Mouse (Mus musculus): ENCODE measurements at regions not wholly inside any gene's neighbourhood (a gene's known extent, or its start where the extent isn't known, plus 50 kb on each side); places are given as distances from the start of the nearest gene placed in this dataset.
"Not testable (repeated sequence)": the region's sequence is repeated elsewhere in the genome, so short reads cannot be mapped to it uniquely, and the experiment has no call there.

DNA sequence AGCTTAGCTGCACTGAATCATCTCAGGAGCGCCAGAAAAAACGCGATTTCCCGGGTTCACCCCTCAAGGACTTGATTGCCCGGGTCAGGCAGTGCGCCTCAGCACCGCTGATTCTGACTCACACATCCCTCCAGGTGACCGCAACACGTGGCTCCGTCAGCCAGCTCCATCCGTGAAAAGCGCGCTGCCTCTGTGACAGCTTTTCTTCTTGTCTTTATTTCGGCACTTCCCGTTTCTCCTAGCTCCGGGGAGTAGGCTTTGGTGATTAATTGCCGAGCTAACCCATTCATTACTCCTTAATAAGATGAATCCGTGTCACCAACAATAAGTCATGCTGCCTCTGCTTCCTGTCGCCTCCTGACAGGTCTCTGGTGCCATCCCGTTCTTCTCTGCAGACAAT is 108.6 kb downstream of the Katnal1 start:
- DNase-seq (ENCODE audit: low read depth, low spot score) = no peak

DNA sequence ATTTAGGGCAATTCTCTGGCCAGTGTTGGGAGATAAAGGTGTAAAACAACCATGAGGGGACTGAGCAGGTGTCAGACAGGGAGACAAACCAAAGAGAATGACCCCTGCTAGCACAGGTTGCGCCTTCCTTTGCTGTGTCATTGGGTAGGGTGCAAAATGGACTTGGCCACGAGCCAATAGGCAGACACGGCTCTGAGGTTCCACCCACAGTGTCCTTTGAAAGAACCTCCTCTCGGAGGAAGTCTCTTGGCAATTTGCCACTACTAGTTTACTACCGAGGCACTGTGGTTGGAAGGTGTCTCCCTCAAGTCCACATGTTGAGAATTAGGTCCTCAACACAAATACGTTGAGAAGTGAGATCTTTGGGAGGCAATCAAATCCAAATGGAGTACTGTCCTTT is 109.7 kb downstream of the Katnal1 start:
- no peak for DNase-seq (ENCODE audit: low read depth, low spot score)

DNA sequence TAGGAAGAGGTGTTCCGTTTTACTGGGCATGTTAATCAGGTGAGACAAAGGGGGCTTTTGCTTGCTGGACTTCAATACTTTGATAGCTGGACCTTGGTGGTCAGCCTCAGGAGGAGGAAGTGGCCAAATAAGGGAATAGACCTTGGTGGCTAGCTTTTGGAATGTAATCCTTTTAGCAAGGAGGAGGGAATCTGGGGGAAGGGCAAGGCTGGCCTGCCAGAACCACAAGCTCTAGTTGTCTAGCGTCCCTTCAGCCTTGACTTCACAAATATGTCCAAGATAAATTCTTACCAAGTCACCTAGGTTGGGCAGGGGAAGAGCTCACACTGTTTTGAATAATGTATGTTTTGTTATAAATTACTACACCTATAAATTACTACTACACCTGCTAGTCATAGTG is 110.4 kb downstream of the Katnal1 start:
- DNase-seq (ENCODE audit: low read depth, low spot score) = no peak

DNA sequence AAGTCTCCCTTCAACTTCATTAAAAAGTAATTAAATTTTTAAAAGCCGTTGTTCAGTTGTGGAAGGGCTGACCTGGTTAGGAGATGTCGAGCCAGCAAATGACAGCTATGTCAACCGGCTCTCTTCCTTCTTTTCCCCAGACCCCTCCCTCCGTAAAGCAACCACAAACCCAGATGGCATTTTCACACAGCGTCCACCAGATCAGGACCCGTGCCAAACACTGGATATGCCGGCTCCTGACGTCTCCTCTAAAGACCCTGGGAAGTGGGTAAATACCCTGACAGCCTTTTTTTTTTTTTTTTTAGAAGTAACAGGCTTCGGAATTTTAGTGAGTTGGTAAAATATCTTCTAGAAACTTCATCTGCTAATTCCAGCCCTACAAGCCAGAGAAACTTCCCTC is 116.3 kb downstream of the Katnal1 start:
- DNase-seq (ENCODE audit: low read depth, low spot score) = no peak

DNA sequence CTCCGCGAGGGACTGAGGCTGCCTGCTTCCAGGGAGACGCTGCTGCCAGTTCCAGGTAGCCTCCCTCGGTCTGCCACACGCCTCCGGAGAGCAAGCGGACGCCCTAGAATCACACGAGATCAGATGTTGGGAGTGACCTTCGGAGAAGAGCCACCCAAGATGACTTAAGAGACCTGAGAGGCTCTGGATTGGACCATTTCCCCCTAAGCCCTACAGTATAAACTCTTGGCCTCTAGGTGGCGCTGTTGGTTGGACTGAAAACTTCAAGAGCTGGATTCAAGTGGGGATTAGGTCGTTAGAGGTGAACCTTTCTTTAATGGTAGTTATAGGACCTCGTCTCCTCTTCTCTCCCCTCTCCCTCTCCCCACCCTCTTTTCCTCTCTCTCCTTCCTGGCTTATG is 117.1 kb downstream of the Katnal1 start:
- peak; percentile 66 for DNase-seq (ENCODE audit: low read depth, low spot score)

DNA sequence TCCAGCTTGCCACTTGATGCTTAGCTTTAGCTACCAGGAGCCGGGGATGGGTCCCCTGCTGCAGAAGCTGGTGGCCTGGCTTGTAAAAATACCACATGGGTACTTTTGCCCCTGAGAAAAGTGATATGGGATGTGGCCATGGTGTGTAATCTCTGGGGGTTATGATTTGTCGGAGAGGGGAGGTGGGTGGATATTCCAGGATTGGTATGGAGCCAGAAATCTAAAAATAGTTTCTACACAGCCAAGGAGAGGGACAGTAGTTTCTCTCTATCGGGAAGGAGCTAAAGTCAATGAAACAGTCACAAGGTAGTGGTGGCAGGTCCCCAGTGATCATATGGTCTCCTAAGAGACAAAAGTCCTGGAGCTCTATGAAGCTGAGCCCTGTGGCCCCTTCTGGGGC is 119.6 kb downstream of the Katnal1 start:
- DNase-seq (ENCODE audit: low read depth, low spot score) = no peak

DNA sequence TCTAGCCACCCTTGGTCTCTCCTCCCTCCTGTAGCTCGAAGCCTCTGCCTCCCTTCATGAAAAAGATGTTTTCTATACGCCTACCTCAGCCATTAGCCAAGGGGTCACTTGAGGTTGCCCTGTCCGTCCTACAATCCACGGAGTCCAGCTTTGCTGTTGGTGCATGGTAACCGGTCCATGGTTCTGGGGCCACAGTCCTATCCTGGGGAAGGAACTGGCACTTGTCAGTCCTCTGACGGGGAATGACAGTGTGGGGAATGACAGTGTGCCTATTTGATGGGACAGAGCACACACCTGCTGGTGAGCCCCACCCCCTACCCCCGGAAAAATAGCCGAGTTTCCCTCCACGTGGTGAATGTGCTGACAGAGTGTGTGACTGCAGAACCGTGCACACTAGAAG is 120.1 kb downstream of the Katnal1 start:
- DNase-seq (ENCODE audit: low read depth, low spot score) = no peak

DNA sequence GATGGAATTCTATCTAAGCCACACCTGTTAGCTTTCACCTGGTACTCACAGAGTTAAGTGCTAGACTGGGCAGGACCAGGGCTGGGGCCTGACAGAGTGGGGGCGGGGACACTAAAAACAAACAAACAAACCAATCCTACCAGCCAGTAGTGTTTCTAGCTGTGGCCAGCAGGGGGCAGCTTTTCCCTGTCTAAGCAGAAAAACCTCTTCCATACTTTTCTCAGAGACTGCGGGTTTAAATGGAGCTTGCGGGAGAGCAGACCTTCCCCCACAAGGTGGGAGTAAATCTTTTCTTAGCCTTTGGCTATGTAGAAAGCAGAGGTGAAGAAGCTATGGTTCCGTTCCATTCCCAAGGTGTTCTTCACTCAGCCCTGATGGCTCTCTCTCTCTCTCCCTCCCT is 120.7 kb downstream of the Katnal1 start:
- no peak for DNase-seq (ENCODE audit: low read depth, low spot score)

DNA sequence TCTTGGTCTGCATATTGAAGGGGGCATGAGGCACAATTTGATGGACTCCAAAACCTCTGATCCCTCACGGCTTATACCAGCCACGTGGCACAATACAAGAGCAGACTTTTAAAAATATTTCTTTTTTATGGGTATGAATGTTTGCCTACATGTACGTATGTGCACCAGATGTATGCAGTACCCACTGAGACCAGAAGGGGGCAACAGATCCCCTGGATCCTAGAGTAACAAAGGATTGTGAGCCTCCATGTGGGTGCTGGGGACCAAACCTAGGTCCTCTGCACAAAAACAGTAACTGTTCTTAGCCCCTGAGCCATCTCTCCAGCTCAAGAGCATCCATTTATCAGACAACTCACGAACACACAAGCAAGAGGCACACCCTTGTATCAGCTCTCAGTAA is 121.5 kb downstream of the Katnal1 start:
- DNase-seq (ENCODE audit: low read depth, low spot score) = no peak

DNA sequence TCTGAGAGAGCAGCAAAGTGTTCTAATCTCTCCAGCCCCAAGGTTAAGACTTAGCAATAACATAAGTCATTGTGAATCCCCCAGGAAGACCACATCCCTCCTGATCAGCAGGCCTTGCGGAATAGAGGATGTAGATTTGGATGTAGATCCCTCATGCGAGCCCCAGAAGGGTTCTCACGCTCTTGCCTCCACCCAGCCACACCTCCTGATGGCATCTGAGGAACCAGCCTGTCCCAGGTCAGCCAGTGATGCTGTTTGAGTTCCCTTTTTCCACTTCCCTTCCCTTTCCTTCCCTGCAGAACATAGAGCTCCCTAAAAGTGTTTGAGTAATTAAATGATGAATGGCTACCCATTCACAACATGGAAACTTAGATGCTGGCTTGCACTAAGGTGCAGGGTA is 124.1 kb downstream of the Katnal1 start:
- DNase-seq (ENCODE audit: low read depth, low spot score) = no peak

DNA sequence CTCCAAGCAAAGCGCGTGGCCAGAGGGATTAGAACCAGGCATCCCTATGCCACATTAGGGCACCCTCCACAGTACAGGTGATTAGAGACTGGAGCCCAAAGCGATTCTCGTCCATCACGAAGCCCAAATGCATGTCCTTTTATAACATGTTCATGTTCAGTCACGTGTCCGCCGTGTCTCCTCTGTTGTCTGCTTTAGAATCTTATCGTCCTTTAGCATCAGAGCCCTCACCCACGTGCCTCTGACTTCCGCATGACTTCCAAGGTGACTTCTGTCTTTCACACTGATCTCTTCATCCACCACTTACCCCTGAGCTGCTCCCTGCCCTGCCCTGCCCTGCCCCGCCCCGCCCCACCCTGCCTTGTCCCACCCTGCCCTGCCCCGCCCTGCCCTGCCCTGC is 125.3 kb downstream of the Katnal1 start:
- no peak for DNase-seq (ENCODE audit: low read depth, low spot score)

DNA sequence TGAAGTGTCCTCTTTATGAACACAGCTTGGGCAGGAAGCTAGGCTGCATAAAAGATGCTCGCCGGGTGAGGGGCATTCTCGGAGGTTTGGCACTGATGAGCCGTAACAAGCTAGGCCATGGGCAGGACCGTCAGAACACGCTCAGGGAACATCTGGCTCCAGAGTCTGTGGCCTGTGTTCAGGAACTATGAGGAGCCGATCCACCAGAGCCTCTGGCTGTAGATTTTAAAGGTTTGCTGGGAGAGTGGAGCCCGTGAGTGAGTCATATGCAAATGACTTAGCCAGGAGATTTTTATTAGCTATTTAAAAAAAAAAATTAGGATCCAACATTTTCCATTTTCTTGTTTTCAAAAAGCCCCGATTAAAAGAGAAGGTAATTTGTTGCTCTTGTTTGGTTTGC is 126.4 kb downstream of the Katnal1 start:
- DNase-seq (ENCODE audit: low read depth, low spot score) = no peak

DNA sequence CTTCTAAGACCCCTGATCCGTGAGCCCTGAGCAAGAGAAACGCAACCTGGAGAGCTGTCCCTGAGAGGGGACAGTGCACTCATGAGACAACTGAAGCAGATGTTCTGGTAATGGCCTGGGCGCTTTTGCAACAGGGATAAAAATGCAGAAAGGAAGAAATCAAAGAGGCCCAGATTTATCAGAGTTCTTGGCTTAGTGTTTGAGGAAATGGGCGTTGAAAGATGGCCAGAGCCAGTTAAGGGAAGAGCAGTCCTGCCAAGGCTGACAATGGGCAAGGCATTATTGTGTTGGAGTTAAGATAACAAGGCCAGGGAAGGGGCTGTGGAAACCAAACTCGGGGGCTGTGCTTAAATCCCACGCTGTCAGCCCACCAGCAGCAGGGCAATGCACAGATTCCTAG is 130.6 kb downstream of the Katnal1 start:
- DNase-seq (ENCODE audit: low read depth, low spot score) = no peak

DNA sequence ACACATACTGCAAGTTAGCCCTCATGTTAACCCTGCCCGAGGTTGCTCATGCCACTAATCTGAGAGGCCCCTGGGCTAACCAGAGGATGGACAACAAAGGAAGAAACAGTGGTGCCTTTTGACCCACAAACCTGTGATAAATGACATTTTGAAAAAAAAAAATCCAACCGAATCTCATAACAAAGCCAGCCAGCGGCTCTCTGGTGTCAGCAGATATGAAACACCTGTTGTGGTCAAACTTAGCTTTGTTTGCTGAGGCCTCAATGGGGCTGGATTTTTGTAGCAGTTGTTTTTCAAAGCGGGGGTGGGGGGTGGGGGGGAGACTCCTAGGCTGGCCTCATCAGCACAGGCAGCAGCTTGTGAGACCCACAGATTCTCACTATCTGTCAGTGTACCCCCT is 133.0 kb downstream of the Katnal1 start:
- DNase-seq (ENCODE audit: low read depth, low spot score) = no peak

DNA sequence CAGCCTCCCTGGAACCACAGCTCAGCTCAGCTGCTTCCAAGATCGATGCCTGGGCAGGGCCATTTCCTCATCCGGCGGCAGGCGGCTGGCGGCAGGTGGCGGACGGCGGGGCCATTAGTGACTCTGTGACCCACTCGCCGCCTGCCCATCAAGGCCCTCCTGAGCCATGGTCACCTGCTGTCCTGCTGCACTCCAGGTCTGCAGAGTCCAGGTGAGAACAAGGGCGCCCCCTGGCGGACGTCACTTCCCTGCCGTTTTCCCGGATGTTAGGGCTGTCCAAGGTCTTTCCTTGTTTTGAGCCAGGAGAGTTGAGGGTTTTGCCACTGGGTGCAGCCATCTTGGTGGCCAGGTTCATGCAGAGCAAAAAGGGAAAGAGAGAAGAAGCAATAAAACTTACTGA is 134.7 kb downstream of the Katnal1 start:
- DNase-seq (ENCODE audit: low read depth, low spot score) = no peak

DNA sequence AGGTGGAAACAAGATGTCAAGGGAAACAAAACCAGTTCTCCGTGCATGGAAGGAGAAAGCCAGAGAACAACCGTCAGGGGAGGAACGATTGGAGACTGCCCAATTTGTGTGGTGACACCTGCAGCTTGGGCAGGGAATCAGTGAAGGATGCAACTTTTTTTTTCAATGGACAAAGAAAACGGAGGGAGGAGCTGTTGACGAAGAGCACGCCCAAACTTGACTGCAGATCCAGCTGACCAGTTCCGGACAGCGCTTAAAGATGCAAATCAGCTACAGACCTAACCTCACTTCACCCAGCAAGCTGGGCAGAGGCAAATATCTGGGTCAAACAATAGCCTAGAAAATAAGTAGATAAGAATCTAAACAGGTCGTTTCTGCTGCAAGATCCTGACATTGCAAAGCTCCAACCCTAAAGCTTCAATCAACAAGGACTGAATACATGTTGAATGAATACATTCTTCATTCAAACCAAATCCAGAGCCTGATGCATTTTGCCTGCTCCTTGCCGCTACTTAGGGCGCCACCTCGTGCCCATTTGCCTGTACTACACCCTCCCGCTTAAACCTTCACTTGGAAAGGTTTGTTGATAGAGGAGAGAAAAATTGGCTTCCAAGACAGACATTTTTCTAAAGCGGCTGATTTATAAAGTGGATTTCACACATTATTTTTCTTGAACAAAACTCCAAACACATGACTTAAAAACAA is 136.2 kb downstream of the Katnal1 start:
- DNase-seq (ENCODE audit: low read depth, low spot score) = peak; percentile 49

DNA sequence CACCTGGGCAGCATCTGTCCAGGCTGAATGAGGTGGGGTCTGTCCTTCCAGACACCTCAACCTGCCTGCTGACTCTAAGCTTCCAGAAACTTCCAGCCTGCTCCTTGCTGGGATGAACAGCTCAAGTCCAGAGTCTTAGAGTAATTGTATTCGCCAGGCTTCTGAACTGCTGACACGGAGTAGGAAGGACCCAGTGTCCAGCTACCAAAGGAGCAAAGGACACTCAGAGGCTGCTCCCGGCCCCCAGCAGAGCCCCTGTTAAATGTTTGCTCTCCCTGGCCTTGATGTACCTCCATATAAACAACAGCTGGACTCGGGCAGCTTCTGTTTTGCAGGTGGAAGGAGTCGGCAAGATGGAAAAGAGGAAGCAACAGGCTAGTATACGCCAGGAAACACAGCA is 137.5 kb downstream of the Katnal1 start:
- DNase-seq (ENCODE audit: low read depth, low spot score) = no peak

DNA sequence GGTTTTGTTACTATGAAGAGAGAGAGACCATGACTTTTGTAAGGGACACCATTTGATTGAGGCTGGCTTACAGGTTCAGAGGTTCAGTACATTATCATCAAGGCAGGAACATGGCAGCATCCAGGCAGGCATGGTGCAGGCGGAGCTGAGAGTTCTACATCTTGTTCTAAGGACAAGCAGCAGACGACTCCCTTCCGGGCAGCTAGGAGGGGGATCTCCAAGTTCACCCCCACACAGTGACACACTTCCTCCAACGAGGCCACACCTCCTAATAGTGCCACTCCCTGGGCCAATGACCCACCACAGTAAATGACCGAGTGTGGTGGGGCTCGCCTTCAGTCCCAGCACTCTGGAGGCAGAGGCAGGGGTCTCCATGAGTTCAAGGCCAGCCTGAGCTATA is 138.8 kb downstream of the Katnal1 start:
- DNase-seq (ENCODE audit: low read depth, low spot score) = not testable (repeated sequence)

DNA sequence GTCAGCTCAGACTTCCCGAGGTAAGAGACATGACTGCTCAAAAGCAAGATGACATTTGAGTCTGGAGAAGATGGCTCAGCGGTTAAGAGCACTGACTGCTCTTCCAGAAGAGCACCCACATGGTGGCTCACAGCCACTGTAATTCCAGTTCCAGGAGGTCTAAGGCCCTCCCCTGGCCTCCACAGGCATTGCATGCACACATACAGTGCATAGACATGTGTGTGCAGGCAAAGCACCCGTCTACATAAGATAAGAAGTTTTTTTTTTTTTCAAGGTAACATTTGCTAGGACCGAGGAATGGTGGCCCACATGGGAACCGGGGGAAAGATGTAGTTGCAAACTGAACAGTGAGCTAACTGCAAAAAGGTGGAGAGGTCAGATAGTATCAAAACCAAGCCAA is 139.3 kb downstream of the Katnal1 start:
- no peak for DNase-seq (ENCODE audit: low read depth, low spot score)

DNA sequence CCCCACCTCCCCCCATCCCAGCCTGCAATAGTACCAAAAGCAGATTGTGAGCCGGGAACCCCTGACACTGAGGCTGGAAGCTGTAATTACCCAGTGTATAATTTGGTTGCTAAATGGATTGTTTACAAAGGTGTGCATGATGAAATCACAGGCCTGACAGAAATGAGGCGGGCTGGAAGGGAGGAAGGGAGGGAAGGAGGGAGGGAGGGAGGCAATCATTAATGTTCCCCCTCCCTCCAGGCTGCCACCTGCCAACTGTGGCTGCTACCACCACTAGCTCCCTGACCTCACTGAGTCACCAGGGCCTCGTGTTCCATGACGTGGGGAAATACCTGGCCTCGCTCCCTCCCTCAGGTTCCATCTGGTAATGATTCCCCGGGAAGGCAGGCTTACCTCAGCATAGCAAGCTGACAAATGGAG is 140.0 kb downstream of the Katnal1 start:
- DNase-seq (ENCODE audit: low read depth, low spot score) = no peak

DNA sequence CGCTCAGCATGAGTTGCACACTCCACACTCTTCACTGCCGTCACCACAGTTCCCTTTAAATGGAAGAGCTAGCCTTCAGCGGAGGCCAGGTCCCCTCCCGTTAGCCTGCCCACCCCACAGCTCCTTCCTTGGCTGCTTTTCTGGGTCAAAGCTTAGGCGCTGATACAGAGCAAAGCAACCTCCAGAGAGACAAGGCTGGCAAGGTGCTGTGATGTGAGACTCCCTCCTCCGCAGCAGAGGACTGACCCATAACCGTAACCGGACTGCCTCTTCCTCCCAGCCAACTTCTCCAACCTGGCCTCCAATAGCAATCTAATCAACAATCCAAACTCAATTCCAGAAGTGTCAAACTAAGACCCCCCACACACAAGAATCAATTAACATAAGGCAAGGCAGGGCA is 140.4 kb downstream of the Katnal1 start:
- DNase-seq (ENCODE audit: low read depth, low spot score) = no peak

DNA sequence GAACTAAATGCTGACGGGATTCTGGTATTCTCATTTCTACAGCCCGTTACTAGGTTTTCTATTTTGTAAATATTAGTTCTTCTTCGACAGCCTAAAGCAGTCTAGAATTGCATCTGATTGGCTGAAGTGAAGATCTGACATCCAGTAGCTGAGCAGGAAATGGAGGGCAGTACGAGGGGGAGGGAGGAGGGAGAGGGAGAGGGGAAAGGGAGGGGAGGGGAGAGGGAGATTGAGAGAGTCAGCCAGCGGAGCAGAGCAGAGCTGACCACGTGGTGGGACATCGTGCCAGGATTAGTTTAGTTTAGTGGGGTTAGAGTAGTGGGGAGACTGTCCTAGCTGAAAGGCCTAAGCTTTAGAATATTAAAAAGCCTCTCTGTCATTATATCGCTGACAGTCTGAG is 141.8 kb downstream of the Katnal1 start:
- no peak for DNase-seq (ENCODE audit: low read depth, low spot score)

DNA sequence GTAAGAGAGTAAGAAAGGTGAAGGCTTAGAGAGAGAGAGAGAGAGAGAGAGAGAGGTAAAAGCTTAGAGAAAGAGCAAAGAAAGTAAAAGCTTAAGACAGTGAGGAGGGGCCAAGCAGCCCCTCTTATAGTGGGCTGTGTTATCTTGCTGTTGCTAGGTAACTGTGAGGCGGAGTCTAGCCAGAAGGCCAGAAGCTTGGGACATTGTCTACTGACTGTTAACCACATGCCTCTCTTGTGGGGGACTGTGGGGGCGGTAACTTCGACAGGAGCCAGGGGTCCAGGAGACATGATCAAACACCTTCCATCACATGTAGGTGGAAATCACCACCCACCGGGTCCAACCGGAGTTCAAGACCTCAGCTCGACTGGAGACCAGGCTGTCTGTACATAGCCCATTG is 148.0 kb downstream of the Katnal1 start:
- DNase-seq (ENCODE audit: low read depth, low spot score) = not testable (repeated sequence)
